Mouse (Mus musculus): ENCODE data around the gene Dennd4a. TPM values are rescaled to one million over a fixed set of nuclear protein-coding genes. Genes with fewer than 3 reads are reported as not detected.

The Dennd4a gene
- polyA plus RNA-seq, 1 experiment from 2014 or later, result 3.1 TPM

- 92% methylated on average over 3 of the region's 3 CpGs for WGBS
- TF ChIP-seq CTCF (IDR thresholded peaks at IDR 0.05; ENCODE audit: low read depth), result no peak
- no peak for ATAC-seq
Measured at GRCm38 (mm10) chr9:64834418-64834817, 23.3 kb downstream of the Dennd4a start.

GRCm38 (mm10) chr9:64845355-64845754 lies 34.2 kb downstream of the Dennd4a start:
- Histone ChIP-seq H3K36me3 (ENCODE audit: control insufficient read depth, insufficient read depth) (no peaks in the 10 kb centered on the region; the same call in 1 of the 2 replicates), H3K9me3 (ENCODE audit: control insufficient read depth) (no peaks in the 10 kb centered on the region), H3K27ac (ENCODE audit: low read depth, low read length) (no peak overlapping the region), H3K4me2 (replicated peaks; ENCODE audit: low read depth) (no peak overlapping the region), H3K4me1 (replicated peaks; ENCODE audit: control insufficient read depth, insufficient read depth, low read length) (no peaks in the 10 kb centered on the region), H3K27me3 (replicated peaks; ENCODE audit: control insufficient read depth, insufficient read depth, low read length) (no peaks in the 10 kb centered on the region), H3K9ac (ENCODE audit: low read depth, low read length) (no peak overlapping the region), H3K4me3 (ENCODE audit: low read depth, low read length) (no peak overlapping the region)
- WGBS, result 84% methylated on average over 4 of the region's 4 CpGs
- ATAC-seq, result no peak
- TF ChIP-seq CTCF (IDR thresholded peaks at IDR 0.05; ENCODE audit: low read depth), result no peak

More at GRCm38 (mm10) chr9:64834418-64834817, 23.3 kb downstream of the Dennd4a start:
- peaks cover 5% of the 10 kb centered on the region; the same call in 1 of the 2 replicates for H3K36me3 ChIP-seq (ENCODE audit: control insufficient read depth, insufficient read depth)
- H3K4me1 ChIP-seq (replicated peaks; ENCODE audit: control insufficient read depth, insufficient read depth, low read length), result no peaks in the 10 kb centered on the region
- no peak overlapping the region for H3K4me2 ChIP-seq (replicated peaks; ENCODE audit: low read depth)
- no peaks in the 10 kb centered on the region for H3K9me3 ChIP-seq (ENCODE audit: control insufficient read depth)
- no peaks in the 10 kb centered on the region for H3K27me3 ChIP-seq (replicated peaks; ENCODE audit: control insufficient read depth, insufficient read depth, low read length)
- H3K27ac ChIP-seq (ENCODE audit: low read depth, low read length), result no peak overlapping the region
- H3K4me3 ChIP-seq (ENCODE audit: low read depth, low read length), result no peak overlapping the region
- H3K9ac ChIP-seq (ENCODE audit: low read depth, low read length), result no peak overlapping the region

- Histone ChIP-seq H3K4me2 (replicated peaks; ENCODE audit: low read depth) (no peak overlapping the region), H3K4me1 (replicated peaks; ENCODE audit: control insufficient read depth, insufficient read depth, low read length) (no peaks in the 10 kb centered on the region), H3K4me3 (ENCODE audit: low read depth, low read length) (no peak overlapping the region), H3K27me3 (replicated peaks; ENCODE audit: control insufficient read depth, insufficient read depth, low read length) (no peaks in the 10 kb centered on the region), H3K36me3 (ENCODE audit: control insufficient read depth, insufficient read depth) (no peaks in the 10 kb centered on the region; the same call in 1 of the 2 replicates), H3K9me3 (ENCODE audit: control insufficient read depth) (no peaks in the 10 kb centered on the region), H3K9ac (ENCODE audit: low read depth, low read length) (no peak overlapping the region), H3K27ac (ENCODE audit: low read depth, low read length) (no peak overlapping the region)
- no peak for TF ChIP-seq CTCF (IDR thresholded peaks at IDR 0.05; ENCODE audit: low read depth)
- 78% methylated on average over 1 of the region's 1 CpGs for WGBS
- no peak for ATAC-seq
Measured at GRCm38 (mm10) chr9:64849548-64849947, 38.4 kb downstream of the Dennd4a start.

- no peak overlapping the region for H3K4me3 ChIP-seq (ENCODE audit: low read depth, low read length)
- H3K4me1 ChIP-seq (replicated peaks; ENCODE audit: control insufficient read depth, insufficient read depth, low read length), result no peaks in the 10 kb centered on the region
- no peak overlapping the region for H3K9ac ChIP-seq (ENCODE audit: low read depth, low read length)
- no peaks in the 10 kb centered on the region; the same call in 1 of the 2 replicates for H3K36me3 ChIP-seq (ENCODE audit: control insufficient read depth, insufficient read depth)
- no peak for TF ChIP-seq CTCF (IDR thresholded peaks at IDR 0.05; ENCODE audit: low read depth)
- no peak for ATAC-seq
- no peaks in the 10 kb centered on the region for H3K9me3 ChIP-seq (ENCODE audit: control insufficient read depth)
- H3K27me3 ChIP-seq (replicated peaks; ENCODE audit: control insufficient read depth, insufficient read depth, low read length), result no peaks in the 10 kb centered on the region
- H3K4me2 ChIP-seq (replicated peaks; ENCODE audit: low read depth), result no peak overlapping the region
- H3K27ac ChIP-seq (ENCODE audit: low read depth, low read length), result no peak overlapping the region
Measured at GRCm38 (mm10) chr9:64860083-64860482, 48.9 kb downstream of the Dennd4a start.

- no peak for ATAC-seq
- no peaks in the 10 kb centered on the region for H3K27me3 ChIP-seq (replicated peaks; ENCODE audit: control insufficient read depth, insufficient read depth, low read length)
- no peaks in the 10 kb centered on the region for H3K9me3 ChIP-seq (ENCODE audit: control insufficient read depth)
- no peak overlapping the region for H3K4me2 ChIP-seq (replicated peaks; ENCODE audit: low read depth)
- no peak overlapping the region for H3K4me3 ChIP-seq (ENCODE audit: low read depth, low read length)
- TF ChIP-seq CTCF (IDR thresholded peaks at IDR 0.05; ENCODE audit: low read depth), result peak; percentile 57
- no peak overlapping the region for H3K27ac ChIP-seq (ENCODE audit: low read depth, low read length)
- H3K9ac ChIP-seq (ENCODE audit: low read depth, low read length), result no peak overlapping the region
- H3K4me1 ChIP-seq (replicated peaks; ENCODE audit: control insufficient read depth, insufficient read depth, low read length), result no peaks in the 10 kb centered on the region
- 85% methylated on average over 2 of the region's 2 CpGs for WGBS
- no peaks in the 10 kb centered on the region; the same call in 1 of the 2 replicates for H3K36me3 ChIP-seq (ENCODE audit: control insufficient read depth, insufficient read depth)
Measured at GRCm38 (mm10) chr9:64862687-64863086, 51.5 kb downstream of the Dennd4a start.

- no peak for TF ChIP-seq CTCF (IDR thresholded peaks at IDR 0.05; ENCODE audit: low read depth)
- no peak for ATAC-seq
- H3K9ac ChIP-seq (ENCODE audit: low read depth, low read length), result no peak overlapping the region
- H3K27me3 ChIP-seq (replicated peaks; ENCODE audit: control insufficient read depth, insufficient read depth, low read length), result no peaks in the 10 kb centered on the region
- no peak overlapping the region for H3K27ac ChIP-seq (ENCODE audit: low read depth, low read length)
- H3K9me3 ChIP-seq (ENCODE audit: control insufficient read depth), result no peaks in the 10 kb centered on the region
- H3K4me3 ChIP-seq (ENCODE audit: low read depth, low read length), result no peak overlapping the region
- H3K4me2 ChIP-seq (replicated peaks; ENCODE audit: low read depth), result no peak overlapping the region
- H3K36me3 ChIP-seq (ENCODE audit: control insufficient read depth, insufficient read depth), result no peaks in the 10 kb centered on the region
- no peaks in the 10 kb centered on the region for H3K4me1 ChIP-seq (replicated peaks; ENCODE audit: control insufficient read depth, insufficient read depth, low read length)
- WGBS, result 84% methylated on average over 5 of the region's 5 CpGs
Measured at GRCm38 (mm10) chr9:64886008-64886407, 74.9 kb downstream of the Dennd4a start.

- no peak overlapping the region for H3K4me3 ChIP-seq (ENCODE audit: low read depth, low read length)
- H3K4me2 ChIP-seq (replicated peaks; ENCODE audit: low read depth), result no peak overlapping the region
- H3K27me3 ChIP-seq (replicated peaks; ENCODE audit: control insufficient read depth, insufficient read depth, low read length), result no peaks in the 10 kb centered on the region
- no peak for ATAC-seq
- H3K4me1 ChIP-seq (replicated peaks; ENCODE audit: control insufficient read depth, insufficient read depth, low read length), result no peaks in the 10 kb centered on the region
- 80% methylated on average over 10 of the region's 10 CpGs for WGBS
- no peak overlapping the region for H3K27ac ChIP-seq (ENCODE audit: low read depth, low read length)
- H3K9me3 ChIP-seq (ENCODE audit: control insufficient read depth), result no peaks in the 10 kb centered on the region
- peaks cover 13% of the 10 kb centered on the region for H3K36me3 ChIP-seq (ENCODE audit: control insufficient read depth, insufficient read depth)
- no peak for TF ChIP-seq CTCF (IDR thresholded peaks at IDR 0.05; ENCODE audit: low read depth)
- no peak overlapping the region for H3K9ac ChIP-seq (ENCODE audit: low read depth, low read length)
Measured at GRCm38 (mm10) chr9:64896605-64897004, 85.5 kb downstream of the Dennd4a start.

Measured in intestine, postnatal 0 days (tissue).